Mouse (Mus musculus) olfactory bulb, adult 2 months (tissue): ENCODE measurements at regions not wholly inside any gene's neighbourhood (a gene's known extent, or its start where the extent isn't known, plus 50 kb on each side); places are given as distances from the start of the nearest gene placed in this dataset.

Experiments used
- CTCF ChIP-seq: fragments of 200-500 bp; IDR thresholded peaks from 2 replicates; pipeline ENCODE4 v1.5.1; 2012; ENCODE audit warnings: low read depth, mild to moderate bottlenecking, low read length, moderate library complexity; ENCODE audit not compliant: insufficient read depth
- POLR2A ChIP-seq: fragments of 200-500 bp; IDR thresholded peaks from 2 replicates; pipeline ENCODE4 v1.6.1; 2012; ENCODE audit warnings: mild to moderate bottlenecking, low read depth, low read length, moderate library complexity; ENCODE audit not compliant: insufficient read depth

DNA sequence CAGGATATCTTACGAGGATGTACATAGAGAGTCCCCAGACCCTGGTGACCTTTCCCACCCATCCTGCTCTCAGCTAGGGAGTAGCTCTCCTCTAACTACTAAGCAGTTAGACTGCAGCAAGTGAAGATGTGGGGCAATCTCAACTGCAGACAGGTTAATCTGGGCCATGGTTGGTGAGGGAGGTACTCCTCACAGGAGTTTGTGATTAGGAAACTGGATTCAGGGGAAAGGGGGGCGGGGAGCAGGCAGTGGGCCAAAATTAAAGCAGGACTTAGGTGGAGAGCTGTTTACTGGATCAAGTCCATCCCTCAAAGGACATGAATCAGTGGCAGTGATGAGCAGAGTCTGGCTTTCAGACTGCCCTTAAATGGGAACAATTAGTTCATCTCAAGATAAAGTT, 374.6 kb upstream of the Xrcc4 start:
- TF ChIP-seq POLR2A (no peak), CTCF (no peak)
